Mouse (Mus musculus) stomach, postnatal 0 days (tissue): ENCODE measurements around the gene Chchd5. TPM values are rescaled to one million over a fixed set of nuclear protein-coding genes. Genes with fewer than 3 reads are reported as not detected.

Experiments used
- ATAC-seq: fragments of 200-750 bp; cut with Nextera tagmentation; 2 replicates; pipeline ENCODE4 v1.8.0; 2017; ENCODE audit not compliant: low FRiP score, low TSS enrichment
- DNase-seq: peaks from one replicate; pipeline ENCODE4 v3.0.0-alpha.2; 2016; ENCODE audit warnings: low spot score
- H3K27ac ChIP-seq: fragments of 300-500 bp; sonication (generic); replicated peaks from 2 replicates; pipeline ENCODE4 v1.5.1; 2014; ENCODE audit warnings: mild to moderate bottlenecking, control low read depth
- H3K27me3 ChIP-seq: fragments of 300-500 bp; sonication (generic); 2 replicates; pipeline ENCODE4 v1.6.1; 2014; ENCODE audit warnings: low read length; ENCODE audit not compliant: control insufficient read depth, insufficient read depth
- H3K36me3 ChIP-seq: fragments of 300-500 bp; sonication (generic); 2 replicates; pipeline ENCODE4 v1.6.1; 2014; ENCODE audit warnings: low read length, mixed read lengths; ENCODE audit not compliant: control insufficient read depth, insufficient read depth
- H3K4me1 ChIP-seq: fragments of 300-500 bp; sonication (generic); replicated peaks from 2 replicates; pipeline ENCODE4 v1.6.1; 2014; ENCODE audit warnings: antibody characterized with exemption; ENCODE audit not compliant: control insufficient read depth, insufficient read depth
- H3K4me2 ChIP-seq: fragments of 300-500 bp; sonication (generic); replicated peaks from 2 replicates; pipeline ENCODE4 v1.6.1; 2014; ENCODE audit warnings: low read depth, mild to moderate bottlenecking, control low read depth, moderate library complexity
- H3K4me3 ChIP-seq: fragments of 300-500 bp; sonication (generic); 2 replicates; pipeline ENCODE4 v1.5.1; 2014; ENCODE audit warnings: low read depth, low read length, control low read depth
- H3K9ac ChIP-seq: fragments of 300-500 bp; sonication (generic); 2 replicates; pipeline ENCODE4 v1.6.1; 2014; ENCODE audit warnings: mild to moderate bottlenecking, low read length, control low read depth, mixed read lengths
- H3K9me3 ChIP-seq: fragments of 300-500 bp; sonication (generic); 2 replicates; pipeline ENCODE4 v1.6.1; 2016; ENCODE audit warnings: low read length; ENCODE audit not compliant: control insufficient read depth
- CTCF ChIP-seq: IDR thresholded peaks from 2 replicates; pipeline ENCODE4 v1.5.1; 2016; ENCODE audit warnings: antibody characterized with exemption, low read depth, mild to moderate bottlenecking, moderate library complexity
- EP300 ChIP-seq: optimal IDR thresholded peaks from 2 replicates; pipeline ENCODE3; 2016; ENCODE audit warnings: antibody characterized with exemption
- WGBS: fragments of 180-500 bp; shearing (Covaris S2); extraction: QIAGEN DNeasy Blood & Tissue Kit; methylation state at CpG from one replicate; pipeline ENCODE4 v1.1.7; 2014; 5-methylcytosine and 5-hydroxymethylcytosine counted together
- polyA plus RNA-seq: library from polyadenylated mRNA; unstranded; fragments of >200 nt; fragmentation: Nextera tagmentation; extraction: Ambion mirVana; gene quantifications from 2 replicates; pipeline ENCODE4 v1.2.1, GENCODE M21; 2015

Chchd5 gene
- 15.5 and 15.8 TPM in 2 replicates for polyA plus RNA-seq

- TF ChIP-seq CTCF, result no peak
- TF ChIP-seq EP300, result peak; percentile 50
Measured at GRCm38 (mm10) chr2:129129412-129129929, at the start of gene Chchd5. TSS of gene Chchd5 (plus strand) at chr2:129129700.

GRCm38 (mm10) chr2:129081097-129081496 is 48.4 kb upstream of the Chchd5 start:
- H3K27me3 ChIP-seq, result no peaks in the 10 kb centered on the region
- no peak overlapping the region for H3K4me2 ChIP-seq
- TF ChIP-seq CTCF (peak; percentile 49), EP300 (no peak)
- H3K4me3 ChIP-seq, result no peak overlapping the region
- H3K27ac ChIP-seq, result no peak overlapping the region
- H3K9ac ChIP-seq, result no peak overlapping the region
- DNase-seq (no peak), ATAC-seq (no peak)
- no peaks in the 10 kb centered on the region for H3K4me1 ChIP-seq
- H3K9me3 ChIP-seq, result no peaks in the 10 kb centered on the region
- H3K36me3 ChIP-seq, result peaks cover 4% of the 10 kb centered on the region; the same call in 1 of the 2 replicates
- 67% methylated on average over 13 of the region's 13 CpGs for WGBS

More at GRCm38 (mm10) chr2:129129412-129129929, at the start of gene Chchd5:
- peaks cover 13% of the 10 kb centered on the region for H3K36me3 ChIP-seq
- H3K27me3 ChIP-seq, result no peaks in the 10 kb centered on the region
- 0 out of 2 replicates have a peak, but pooled peaks cover 4% of the 10 kb centered on the region for H3K9me3 ChIP-seq
- peak within 1 kb of the TSS; percentile 92 for H3K9ac ChIP-seq
- peak within 1 kb of the TSS; percentile 73 for H3K4me2 ChIP-seq
- H3K4me3 ChIP-seq, result peak within 1 kb of the TSS; percentile 72
- H3K4me1 ChIP-seq, result 0 out of 2 replicates have a peak, but pooled peaks cover 4% of the 10 kb centered on the region
- ATAC-seq, result peak; percentile 100
- H3K27ac ChIP-seq, result peak within 1 kb of the TSS; percentile 97
- under 1% methylated on average over 35 of the region's 35 CpGs for WGBS
- peak; percentile 94 for DNase-seq

GRCm38 (mm10) chr2:129083514-129083913 is 46.0 kb upstream of the Chchd5 start:
- Histone ChIP-seq H3K4me2 (no peak overlapping the region), H3K4me3 (no peak overlapping the region), H3K9ac (no peak overlapping the region), H3K4me1 (no peaks in the 10 kb centered on the region), H3K27ac (no peak overlapping the region), H3K36me3 (no peaks in the 10 kb centered on the region; the same call in 1 of the 2 replicates), H3K27me3 (no peaks in the 10 kb centered on the region), H3K9me3 (no peaks in the 10 kb centered on the region)
- WGBS, result 76% methylated on average over 5 of the region's 5 CpGs
- DNase-seq, result no peak
- no peak for ATAC-seq
- no peak for TF ChIP-seq CTCF
- no peak for TF ChIP-seq EP300

- TF ChIP-seq EP300 (no peak), CTCF (peak; percentile 74)
Measured at GRCm38 (mm10) chr2:129084959-129085358, 44.5 kb upstream of the Chchd5 start.

GRCm38 (mm10) chr2:129087520-129087919 is 42.0 kb upstream of the Chchd5 start:
- H3K9me3 ChIP-seq, result no peaks in the 10 kb centered on the region
- no peak for DNase-seq
- TF ChIP-seq CTCF (no peak), EP300 (no peak)
- no peaks in the 10 kb centered on the region for H3K27me3 ChIP-seq
- no peak overlapping the region for H3K9ac ChIP-seq
- no peaks in the 10 kb centered on the region; the same call in 1 of the 2 replicates for H3K36me3 ChIP-seq
- H3K4me1 ChIP-seq, result no peaks in the 10 kb centered on the region
- H3K4me3 ChIP-seq, result no peak overlapping the region
- no peak overlapping the region for H3K27ac ChIP-seq
- no peak overlapping the region for H3K4me2 ChIP-seq
- 91% methylated on average over 1 of the region's 1 CpGs for WGBS
- ATAC-seq, result no peak

More at GRCm38 (mm10) chr2:129084959-129085358, 44.5 kb upstream of the Chchd5 start:
- Histone ChIP-seq H3K9ac (no peak overlapping the region), H3K27ac (no peak overlapping the region), H3K4me2 (no peak overlapping the region), H3K27me3 (no peaks in the 10 kb centered on the region), H3K4me1 (no peaks in the 10 kb centered on the region), H3K4me3 (no peak overlapping the region), H3K36me3 (no peaks in the 10 kb centered on the region; the same call in 1 of the 2 replicates), H3K9me3 (no peaks in the 10 kb centered on the region)
- 53% methylated on average over 2 of the region's 2 CpGs for WGBS
- ATAC-seq, result no peak
- no peak for DNase-seq

- Histone ChIP-seq H3K27ac (no peak overlapping the region), H3K4me3 (no peak overlapping the region), H3K4me2 (no peak overlapping the region), H3K9ac (no peak overlapping the region), H3K9me3 (no peaks in the 10 kb centered on the region), H3K36me3 (peaks cover 4% of the 10 kb centered on the region; the same call in 1 of the 2 replicates), H3K27me3 (no peaks in the 10 kb centered on the region), H3K4me1 (no peaks in the 10 kb centered on the region)
- ATAC-seq (no peak), DNase-seq (no peak)
- 63% methylated on average over 4 of the region's 4 CpGs for WGBS
- TF ChIP-seq CTCF (no peak), EP300 (no peak)
Measured at GRCm38 (mm10) chr2:129090370-129090769, 39.1 kb upstream of the Chchd5 start.
